Mouse (Mus musculus): ENCODE results near the gene Ndufv2. TPM values are rescaled to one million over a fixed set of nuclear protein-coding genes. Genes with fewer than 3 reads are reported as not detected.
"Not testable (repeated sequence)": the region's sequence is repeated elsewhere in the genome, so short reads cannot be mapped to it uniquely, and the experiment has no call there.

Ndufv2 gene
- total RNA-seq, 1 experiment from 2014 or later = 59.2 TPM

DNA sequence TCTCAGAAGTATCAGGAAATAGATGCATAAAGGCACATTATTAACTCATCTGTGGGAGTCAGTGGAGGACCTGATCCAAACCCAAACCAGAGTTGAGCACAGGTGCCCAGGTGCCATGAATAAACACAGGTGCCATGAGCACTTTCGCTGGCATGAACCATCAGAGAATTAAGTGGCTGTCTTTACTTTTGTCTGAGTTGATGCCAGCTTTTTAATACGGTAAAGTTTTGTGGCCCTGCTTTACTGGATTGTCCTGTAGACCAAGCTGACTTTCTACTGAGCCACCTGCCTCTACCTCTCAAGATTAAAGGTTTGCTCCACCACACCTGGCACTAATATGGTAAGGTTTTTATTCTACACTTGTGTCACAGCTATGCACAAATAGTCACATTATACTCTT lies 9.3 kb downstream of the Ndufv2 start:
- no peak for ATAC-seq (ENCODE audit: extremely low read depth, insufficient number of reproducible peaks, low FRiP score, poor library complexity, severe bottlenecking)

- ATAC-seq (ENCODE audit: extremely low read depth, insufficient number of reproducible peaks, low FRiP score, poor library complexity, severe bottlenecking) = no peak
Observed at GRCm38 (mm10) chr17:66091392-66091791, 10.0 kb downstream of the Ndufv2 start.

DNA sequence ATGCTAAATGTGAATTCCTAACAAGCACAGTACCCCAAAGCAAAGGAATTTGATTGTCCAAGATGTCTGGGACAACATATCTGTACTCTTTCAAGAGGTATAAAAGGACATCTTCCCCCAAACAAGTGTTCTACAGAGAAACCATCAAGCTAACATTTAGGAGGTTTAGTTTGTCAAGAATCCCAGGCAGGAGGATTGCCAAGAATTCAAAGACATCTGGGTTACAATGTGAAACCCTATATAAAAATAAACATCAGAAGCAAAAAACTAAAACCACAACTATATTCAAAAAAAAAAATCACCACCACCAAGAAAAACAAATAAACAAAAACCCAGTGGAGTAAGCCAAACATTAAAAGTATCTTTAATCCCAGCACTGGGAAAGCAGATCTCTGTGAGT lies 11.1 kb downstream of the Ndufv2 start:
- ATAC-seq (ENCODE audit: extremely low read depth, insufficient number of reproducible peaks, low FRiP score, poor library complexity, severe bottlenecking) = no peak

- ATAC-seq (ENCODE audit: extremely low read depth, insufficient number of reproducible peaks, low FRiP score, poor library complexity, severe bottlenecking) = no peak
Observed at GRCm38 (mm10) chr17:66085038-66085437, 16.3 kb downstream of the Ndufv2 start.

GRCm38 (mm10) chr17:66084486-66084885 lies 16.9 kb downstream of the Ndufv2 start:
- no peak for ATAC-seq (ENCODE audit: extremely low read depth, insufficient number of reproducible peaks, low FRiP score, poor library complexity, severe bottlenecking)

- ATAC-seq (ENCODE audit: extremely low read depth, insufficient number of reproducible peaks, low FRiP score, poor library complexity, severe bottlenecking) = 0 out of 2 replicates have a peak, but pooled peaks have one; percentile 4
Observed at GRCm38 (mm10) chr17:66077437-66077850, 23.9 kb downstream of the Ndufv2 start.

- ATAC-seq (ENCODE audit: extremely low read depth, insufficient number of reproducible peaks, low FRiP score, poor library complexity, severe bottlenecking) = peak; percentile 73
Observed at GRCm38 (mm10) chr17:66076934-66077333, 24.4 kb downstream of the Ndufv2 start, which contains the start of gene Ankrd12. Gene Ankrd12 (minus strand): TSS chr17:66077089.

GRCm38 (mm10) chr17:66076174-66076927 lies 25.0 kb downstream of the Ndufv2 start:
- peak; percentile 62; the same call in 1 of the 2 replicates for ATAC-seq (ENCODE audit: extremely low read depth, insufficient number of reproducible peaks, low FRiP score, poor library complexity, severe bottlenecking)

GRCm38 (mm10) chr17:66075827-66076173 lies 25.6 kb downstream of the Ndufv2 start:
- no peak for ATAC-seq (ENCODE audit: extremely low read depth, insufficient number of reproducible peaks, low FRiP score, poor library complexity, severe bottlenecking)

DNA sequence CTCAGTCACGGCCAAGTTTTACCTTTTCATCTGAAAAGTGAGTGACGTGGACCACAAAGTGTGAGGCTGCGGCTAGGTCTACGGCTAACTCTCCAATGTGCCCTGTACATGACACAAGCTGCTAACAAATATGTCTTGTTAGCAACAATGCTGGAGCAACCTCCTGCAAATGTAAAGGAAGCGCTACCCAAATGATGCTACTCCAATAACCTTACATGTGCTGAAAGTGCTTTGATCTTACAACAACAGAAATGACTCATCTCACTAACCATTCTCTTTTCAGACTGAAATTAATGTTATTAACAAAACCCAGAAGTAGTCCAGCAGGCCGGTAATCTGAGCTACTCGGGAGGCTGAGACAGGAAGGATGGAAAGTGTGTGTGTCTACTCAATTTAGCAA lies 27.4 kb downstream of the Ndufv2 start:
- ATAC-seq (ENCODE audit: extremely low read depth, insufficient number of reproducible peaks, low FRiP score, poor library complexity, severe bottlenecking) = no peak

DNA sequence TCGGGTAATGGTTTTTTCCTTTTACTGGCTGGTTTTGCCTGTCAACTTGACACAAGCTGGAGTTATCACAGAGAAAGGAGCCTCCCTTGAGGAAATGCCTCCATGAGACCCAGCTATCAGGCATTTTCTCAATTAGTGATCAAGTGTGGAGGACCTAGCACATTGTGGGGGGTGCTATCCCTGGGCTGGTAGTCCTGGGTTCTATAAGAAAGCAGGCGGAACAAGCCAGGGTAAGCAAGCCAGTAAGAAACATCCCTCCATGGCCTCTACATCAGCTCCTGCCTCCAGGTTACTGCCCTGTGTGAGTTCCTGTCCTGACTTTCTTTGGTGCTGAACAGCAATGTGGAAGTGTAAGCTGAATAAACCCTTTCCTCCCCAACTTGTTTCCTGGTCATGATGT lies 32.3 kb downstream of the Ndufv2 start:
- not testable (repeated sequence) for ATAC-seq (ENCODE audit: extremely low read depth, insufficient number of reproducible peaks, low FRiP score, poor library complexity, severe bottlenecking)

- ATAC-seq (ENCODE audit: extremely low read depth, insufficient number of reproducible peaks, low FRiP score, poor library complexity, severe bottlenecking) = no peak
Observed at GRCm38 (mm10) chr17:66065115-66065514, 36.2 kb downstream of the Ndufv2 start.

DNA sequence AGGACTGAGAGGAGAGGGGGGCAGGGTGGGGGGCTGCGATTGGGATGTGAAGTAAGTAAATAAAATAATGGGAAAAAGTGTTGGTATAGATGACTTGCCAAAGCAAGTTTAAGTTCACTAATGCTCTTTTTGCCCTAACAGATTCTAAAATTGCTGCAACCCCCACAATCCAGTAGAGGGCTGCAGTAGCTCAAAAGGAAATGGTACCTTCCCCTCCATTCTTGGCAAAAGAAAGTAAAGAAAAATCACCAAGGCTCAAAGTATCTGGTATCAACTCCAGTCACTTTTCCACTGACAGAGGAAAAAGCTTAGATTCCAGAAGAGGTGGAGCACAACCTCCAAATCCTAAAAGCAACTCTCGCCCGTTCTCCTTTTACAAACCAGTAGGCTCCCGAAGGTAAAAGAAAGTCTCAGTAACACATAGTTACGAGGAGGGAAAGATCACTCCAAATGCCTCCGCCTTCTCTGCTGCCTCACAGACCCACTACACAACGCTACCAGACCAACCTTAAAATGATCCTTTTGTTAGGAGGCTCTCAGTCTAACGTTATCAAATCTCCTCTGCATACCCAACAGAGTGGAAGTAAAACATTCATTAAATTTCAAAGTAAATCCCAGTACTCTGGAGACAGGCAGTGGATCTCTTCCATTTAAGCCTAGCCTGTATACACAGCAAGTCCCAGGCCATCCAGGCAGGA lies 40.0 kb downstream of the Ndufv2 start:
- no peak for ATAC-seq (ENCODE audit: extremely low read depth, insufficient number of reproducible peaks, low FRiP score, poor library complexity, severe bottlenecking)

- ATAC-seq (ENCODE audit: extremely low read depth, insufficient number of reproducible peaks, low FRiP score, poor library complexity, severe bottlenecking) = no peak
Observed at GRCm38 (mm10) chr17:66058160-66058559, 43.2 kb downstream of the Ndufv2 start.

GRCm38 (mm10) chr17:66057145-66057544 lies 44.2 kb downstream of the Ndufv2 start:
- no peak for ATAC-seq (ENCODE audit: extremely low read depth, insufficient number of reproducible peaks, low FRiP score, poor library complexity, severe bottlenecking)

GRCm38 (mm10) chr17:66053349-66053748 lies 48.0 kb downstream of the Ndufv2 start:
- no peak for ATAC-seq (ENCODE audit: extremely low read depth, insufficient number of reproducible peaks, low FRiP score, poor library complexity, severe bottlenecking)

DNA sequence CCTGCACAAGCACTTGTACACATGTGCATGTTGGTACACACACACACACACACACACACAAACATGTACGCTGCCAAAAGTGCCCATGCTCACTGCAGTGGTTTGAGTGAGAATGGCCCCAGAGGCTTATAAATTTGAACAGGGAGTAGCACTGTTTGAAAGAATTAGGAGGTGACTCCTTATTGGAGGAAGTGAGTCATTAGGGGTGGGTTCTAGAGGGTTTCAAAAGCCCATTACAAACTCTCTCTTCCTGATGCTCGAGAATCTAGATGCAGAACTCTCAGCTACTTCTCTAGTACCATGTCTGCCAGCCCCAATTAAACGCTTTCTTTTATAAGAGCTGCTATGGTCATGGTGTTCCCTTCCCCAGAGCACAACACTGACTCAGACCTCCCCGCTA lies 52.6 kb downstream of the Ndufv2 start:
- ATAC-seq (ENCODE audit: extremely low read depth, insufficient number of reproducible peaks, low FRiP score, poor library complexity, severe bottlenecking) = no peak

DNA sequence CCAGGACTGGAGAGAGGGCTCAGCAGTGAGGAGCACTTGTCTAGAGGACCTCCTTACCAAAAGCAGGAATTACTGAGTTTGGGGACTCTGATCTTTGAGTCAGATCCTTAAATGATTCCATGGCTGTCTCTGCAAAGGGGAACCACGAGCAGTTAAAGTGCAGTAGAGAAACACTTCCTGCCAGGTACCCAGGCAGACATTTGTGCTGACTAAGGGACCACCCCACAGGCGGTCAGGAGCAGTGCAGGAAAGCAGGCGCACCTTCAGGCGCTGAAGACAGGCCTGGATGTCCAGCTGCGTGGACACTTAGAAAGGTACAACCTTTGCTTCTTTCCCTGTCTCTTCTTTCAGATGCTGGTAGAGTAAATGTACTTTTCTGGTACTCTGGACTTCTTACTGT lies 53.2 kb downstream of the Ndufv2 start:
- no peak for ATAC-seq (ENCODE audit: extremely low read depth, insufficient number of reproducible peaks, low FRiP score, poor library complexity, severe bottlenecking)

DNA sequence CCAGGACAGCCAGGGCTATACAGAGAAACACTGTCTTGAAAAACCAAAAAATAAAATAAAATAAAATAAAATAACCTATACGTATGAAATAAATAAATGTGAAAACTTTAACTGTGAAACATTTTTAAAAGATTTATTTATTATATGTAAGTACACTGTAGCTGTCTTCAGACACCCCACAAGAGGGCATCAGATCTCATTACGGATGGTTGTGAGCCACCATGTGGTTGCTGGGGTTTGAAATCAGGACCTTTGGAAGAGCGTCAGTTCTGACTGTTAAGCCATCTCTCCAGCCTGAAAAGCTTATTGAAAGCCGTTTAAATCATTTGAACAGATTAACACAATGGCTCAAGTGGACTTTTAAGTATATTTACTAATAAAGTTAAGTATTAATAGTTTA lies 57.7 kb downstream of the Ndufv2 start:
- not testable (repeated sequence) for ATAC-seq (ENCODE audit: extremely low read depth, insufficient number of reproducible peaks, low FRiP score, poor library complexity, severe bottlenecking)

DNA sequence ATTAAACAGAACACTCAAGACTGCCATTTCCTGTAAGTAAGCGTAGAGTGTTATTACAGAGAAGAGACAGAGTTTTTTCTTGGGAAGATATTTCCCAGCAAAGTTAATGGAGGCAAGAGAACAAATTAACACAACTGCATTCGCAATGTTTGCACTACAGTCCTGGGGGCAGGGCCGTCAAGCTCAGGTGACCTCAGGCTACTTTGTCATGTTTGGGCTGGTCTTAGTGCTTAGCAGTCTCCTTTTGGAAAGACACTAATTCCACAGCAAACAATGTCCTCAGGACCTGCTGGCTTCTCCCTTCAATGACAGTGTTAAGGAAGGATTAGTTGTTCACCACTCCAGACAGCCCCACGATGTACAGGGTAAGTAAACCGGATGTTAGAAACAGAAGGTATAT lies 60.3 kb downstream of the Ndufv2 start:
- ATAC-seq (ENCODE audit: extremely low read depth, insufficient number of reproducible peaks, low FRiP score, poor library complexity, severe bottlenecking) = no peak

All from neutrophil, adult 5-6 weeks (primary cell).